Mouse (Mus musculus): ENCODE measurements around the gene Oaz1.

DNA sequence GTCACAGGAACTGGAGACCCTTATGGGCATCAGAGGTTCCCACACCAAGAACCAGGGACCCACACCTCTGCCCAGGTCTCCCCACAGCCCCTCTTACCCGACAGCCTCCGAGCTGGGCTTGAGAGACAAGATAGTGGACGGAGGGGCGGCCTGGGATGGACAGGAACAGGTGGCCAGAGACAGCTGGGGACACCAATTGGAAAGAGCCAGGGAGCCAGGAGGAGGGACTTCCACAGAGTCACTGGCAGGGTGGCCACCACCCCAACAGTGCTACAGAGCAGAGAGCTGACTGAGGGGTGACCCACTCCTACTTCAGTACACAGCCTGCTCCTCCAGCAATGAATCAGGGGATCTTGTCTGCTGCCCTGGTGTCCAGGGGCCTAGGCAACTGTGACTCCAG, 13.1 kb upstream of the Oaz1 start, which contains the start of gene Jsrp1:
- TF ChIP-seq CTCF (IDR thresholded peaks at IDR 0.05; ENCODE audit: borderline replicate concordance, insufficient read depth, low read length) (no peak), POLR2A (IDR thresholded peaks at IDR 0.05; ENCODE audit: low read depth, low read length) (no peak)

All from embryonic fibroblast, embryonic 13.5 days (primary cell).